Comparison of ENCODE assay signal across 24 mouse cellular contexts in genomic region chr9:101286766-101287165, GRCm38 (mm10).
"Had no signal": no experiment of that assay in that cellular context is flagged by ENCODE, and none has a peak within 500 bp of the region (broad histone marks: within the 10 kb centered on the region; RNA-seq: fewer than 3 reads in every experiment).

No protein-coding gene starts in this region.

- H3K27me3 ChIP-seq: heart, embryonic 12.5 days; hindbrain, embryonic 12.5 days; intestine, embryonic 15.5 days; limb, embryonic 12.5 days; liver, embryonic 13.5 days had no signal

- DNase-seq: gastrocnemius, adult 2 months; gastrocnemius, postnatal 10 days; gastrocnemius, postnatal 25 days; heart, adult 18-20 months; heart, postnatal 10 days; heart, postnatal 4 days; kidney, adult 18-20 months; kidney, postnatal 10 days; kidney, postnatal 25 days; kidney, postnatal 4 days; liver; liver, embryonic 13.5 days had no signal

- H3K9ac ChIP-seq: heart, embryonic 12.5 days; hindbrain, embryonic 12.5 days; hindbrain, embryonic 14.5 days; intestine, embryonic 15.5 days; limb, embryonic 12.5 days; liver, embryonic 13.5 days had no signal

- ATAC-seq: hindbrain, embryonic 16.5 days; inflammation-experienced regulatory T-cells, adult 6 months; intestine, embryonic 15.5 days; intestine, postnatal 0 days had no signal

- H3K4me1 ChIP-seq: heart, embryonic 10.5 days; hindbrain, embryonic 10.5 days; hindbrain, embryonic 12.5 days; intestine, embryonic 15.5 days; limb, embryonic 12.5 days; liver, embryonic 13.5 days had no signal

- H3K4me3 ChIP-seq: gastrocnemius, adult 2 months; heart, embryonic 10.5 days; heart, embryonic 12.5 days; hindbrain, embryonic 10.5 days; hindbrain, embryonic 12.5 days; intestine, embryonic 15.5 days; limb, embryonic 10.5 days; limb, embryonic 12.5 days; liver, embryonic 13.5 days had no signal

- H3K4me2 ChIP-seq: heart, embryonic 12.5 days; hindbrain, embryonic 12.5 days; hindbrain, embryonic 14.5 days; intestine, embryonic 15.5 days; limb, embryonic 12.5 days; liver, embryonic 11.5 days; liver, embryonic 13.5 days had no signal

- H3K27ac ChIP-seq: gastrocnemius, adult 2 months; heart, embryonic 10.5 days; hindbrain, embryonic 10.5 days; hindbrain, embryonic 12.5 days; hindbrain, embryonic 14.5 days; intestine, embryonic 15.5 days; limb, embryonic 10.5 days; limb, embryonic 12.5 days; liver, embryonic 13.5 days had no signal

- H3K9me3 ChIP-seq: heart, embryonic 10.5 days; heart, embryonic 12.5 days; hindbrain, embryonic 10.5 days; hindbrain, embryonic 12.5 days; intestine, embryonic 15.5 days; limb, embryonic 10.5 days; limb, embryonic 12.5 days; liver, embryonic 13.5 days had no signal

- H3K36me3 ChIP-seq: heart, embryonic 10.5 days; heart, embryonic 12.5 days; hindbrain, embryonic 10.5 days; hindbrain, embryonic 12.5 days; intestine, embryonic 15.5 days; limb, embryonic 10.5 days; limb, embryonic 12.5 days; liver, embryonic 13.5 days had no signal
